Mouse (Mus musculus): ENCODE measurements around the gene Tmem131l. TPM values are rescaled to one million over a fixed set of nuclear protein-coding genes. Genes with fewer than 3 reads are reported as not detected.

Gene Tmem131l
- polyA plus RNA-seq, 1 experiment from 2014 or later = 46.4 TPM

DNA sequence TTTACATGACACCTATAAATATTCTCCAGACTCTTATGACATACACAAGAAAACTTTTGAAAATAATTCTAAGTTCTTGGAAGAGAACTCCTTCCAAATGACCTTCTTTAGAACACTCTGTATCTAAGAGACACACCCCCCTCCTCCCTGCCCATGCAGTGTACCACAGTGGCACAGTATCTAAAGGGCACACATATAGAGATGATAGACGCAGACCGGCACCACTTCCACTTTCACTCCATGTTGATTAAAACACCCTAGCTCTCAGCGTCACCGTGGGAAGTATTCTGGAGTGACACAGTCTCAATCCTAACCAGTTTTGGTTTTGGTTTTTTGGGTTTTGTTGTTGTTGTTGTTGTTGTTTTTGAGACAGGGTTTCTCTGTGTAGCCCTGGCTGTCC is 3.1 kb downstream of the Tmem131l start:
- ATAC-seq (ENCODE audit: low read depth) = no peak
- Histone ChIP-seq H3K27me3 (ENCODE audit: control insufficient read depth, insufficient read depth, low read depth, low read length) (no peaks in the 10 kb centered on the region), H3K4me2 (ENCODE audit: low read depth, low read length) (no peak overlapping the region), H3K9me3 (ENCODE audit: control insufficient read depth, low read length) (no peaks in the 10 kb centered on the region), H3K9ac (ENCODE audit: low read length) (no peak overlapping the region), H3K4me3 (ENCODE audit: low read length) (no peak overlapping the region), H3K36me3 (ENCODE audit: control insufficient read depth, insufficient read depth, low read length) (no peaks in the 10 kb centered on the region), H3K27ac (ENCODE audit: low read length) (no peak overlapping the region), H3K4me1 (replicated peaks; ENCODE audit: control insufficient read depth, insufficient read depth, low read length) (peaks cover 20% of the 10 kb centered on the region)
- 89% methylated on average over 4 of the region's 4 CpGs for WGBS

DNA sequence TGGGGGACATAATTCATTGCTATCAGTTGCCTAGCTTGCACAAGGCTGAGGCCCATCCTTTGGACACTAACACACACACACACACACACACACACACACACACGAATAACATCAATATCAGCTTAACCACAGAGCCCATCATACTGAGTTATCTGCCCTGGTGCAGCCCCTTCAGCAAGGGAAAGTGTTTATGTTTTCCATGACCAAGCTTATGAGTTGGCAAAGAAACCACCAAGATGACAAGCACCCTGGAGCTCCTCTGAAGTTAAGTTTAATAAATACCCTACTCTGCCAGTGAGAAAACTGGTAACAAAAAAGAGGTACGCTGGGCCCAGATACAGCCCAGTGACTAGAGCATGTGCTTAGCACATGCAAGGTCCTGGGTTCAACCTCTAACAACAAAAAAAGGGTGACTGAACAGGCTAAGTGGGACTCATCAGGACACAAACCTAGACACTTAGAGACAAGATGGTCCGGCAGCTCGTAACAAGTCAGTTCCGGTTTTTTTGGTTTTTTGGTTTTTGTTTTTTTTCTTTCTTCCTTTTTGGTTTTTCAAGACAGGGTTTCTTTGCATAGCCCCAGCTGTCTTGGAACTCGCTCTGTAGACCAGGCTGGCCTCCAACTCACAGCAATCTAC is 4.1 kb downstream of the Tmem131l start:
- 83% methylated on average over 6 of the region's 6 CpGs for WGBS
- Histone ChIP-seq H3K9me3 (ENCODE audit: control insufficient read depth, low read length) (no peaks in the 10 kb centered on the region), H3K36me3 (ENCODE audit: control insufficient read depth, insufficient read depth, low read length) (no peaks in the 10 kb centered on the region), H3K4me2 (ENCODE audit: low read depth, low read length) (no peak overlapping the region), H3K4me1 (replicated peaks; ENCODE audit: control insufficient read depth, insufficient read depth, low read length) (peaks cover 19% of the 10 kb centered on the region), H3K27me3 (ENCODE audit: control insufficient read depth, insufficient read depth, low read depth, low read length) (no peaks in the 10 kb centered on the region), H3K4me3 (ENCODE audit: low read length) (no peak overlapping the region), H3K27ac (ENCODE audit: low read length) (no peak overlapping the region), H3K9ac (ENCODE audit: low read length) (no peak overlapping the region)
- no peak for ATAC-seq (ENCODE audit: low read depth)

DNA sequence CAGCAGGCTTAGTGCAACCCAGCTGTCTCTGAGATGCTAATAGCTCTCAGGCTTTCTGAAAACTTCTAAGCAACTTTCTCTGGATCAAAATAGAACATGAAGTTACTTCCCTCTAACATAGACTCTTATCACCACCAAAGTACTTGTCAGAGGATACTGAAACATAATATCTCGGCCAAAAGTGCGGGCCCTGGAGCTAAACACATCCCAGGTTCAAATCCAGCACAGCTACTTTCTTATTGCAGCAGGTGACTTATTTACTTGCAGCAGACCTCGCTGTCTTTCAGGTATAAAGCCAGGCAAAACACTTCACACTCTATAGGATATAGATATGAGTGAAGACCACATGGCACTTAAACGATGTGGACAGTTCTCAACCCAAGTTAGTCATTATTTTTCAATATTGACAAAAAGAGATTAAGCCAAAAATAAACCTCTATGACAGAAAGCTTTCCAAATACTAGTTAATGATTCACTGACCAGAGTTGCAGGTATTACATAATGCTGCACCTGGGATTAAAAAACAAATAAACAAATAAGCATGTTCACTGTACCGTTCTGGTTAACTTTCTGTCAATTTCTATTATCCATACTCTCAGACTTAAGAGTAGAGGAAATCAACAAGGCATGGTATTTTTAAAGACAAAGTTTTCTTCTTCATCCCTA is 5.7 kb downstream of the Tmem131l start:
- peaks cover 9% of the 10 kb centered on the region for H3K36me3 ChIP-seq (ENCODE audit: control insufficient read depth, insufficient read depth, low read length)
- H3K4me2 ChIP-seq (ENCODE audit: low read depth, low read length) = no peak overlapping the region
- WGBS = 58% methylated on average over 5 of the region's 5 CpGs
- H3K4me3 ChIP-seq (ENCODE audit: low read length) = no peak overlapping the region
- H3K4me1 ChIP-seq (replicated peaks; ENCODE audit: control insufficient read depth, insufficient read depth, low read length) = peaks cover 16% of the 10 kb centered on the region
- H3K27ac ChIP-seq (ENCODE audit: low read length) = no peak overlapping the region
- H3K9me3 ChIP-seq (ENCODE audit: control insufficient read depth, low read length) = no peaks in the 10 kb centered on the region
- H3K9ac ChIP-seq (ENCODE audit: low read length) = no peak overlapping the region
- ATAC-seq (ENCODE audit: low read depth) = no peak
- no peaks in the 10 kb centered on the region for H3K27me3 ChIP-seq (ENCODE audit: control insufficient read depth, insufficient read depth, low read depth, low read length)

DNA sequence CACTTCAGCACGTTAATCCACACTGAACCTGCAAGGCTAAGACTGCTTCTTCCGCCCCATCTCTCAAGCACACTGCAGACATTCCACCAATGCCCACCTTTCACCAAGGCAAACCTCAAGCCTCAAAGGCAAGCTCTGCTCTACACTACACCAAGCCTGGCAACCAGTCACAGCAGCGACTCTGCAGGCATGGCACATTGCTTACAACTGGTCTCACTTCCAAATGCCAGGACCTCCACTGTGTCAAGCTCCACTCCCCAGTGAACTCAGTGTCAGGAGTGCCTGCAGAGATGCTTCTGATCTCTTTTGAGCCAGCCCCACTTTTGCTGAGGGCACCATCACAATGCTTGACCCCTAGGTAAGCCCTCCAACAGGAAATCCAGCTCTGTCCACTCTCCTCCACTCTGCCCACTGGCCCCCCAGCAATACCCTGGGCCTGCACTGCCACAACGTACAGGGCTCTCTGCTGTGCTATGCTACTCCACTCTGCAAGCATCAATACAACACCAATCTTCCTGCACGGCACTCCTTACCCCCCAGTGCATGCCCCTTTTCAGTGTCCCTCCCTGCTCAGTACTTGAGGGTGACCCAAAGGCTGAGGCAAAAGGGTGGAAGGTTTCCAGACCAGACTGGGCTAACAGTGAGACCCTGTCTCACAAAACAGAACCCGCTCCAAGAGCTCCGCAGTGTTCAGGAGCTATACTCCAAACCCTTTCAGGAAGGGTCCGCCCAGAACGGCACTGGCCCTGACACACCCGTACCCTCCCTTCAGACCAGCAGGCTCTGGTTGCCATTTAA is 6.8 kb downstream of the Tmem131l start:
- H3K4me1 ChIP-seq (replicated peaks; ENCODE audit: control insufficient read depth, insufficient read depth, low read length) = peaks cover 12% of the 10 kb centered on the region

DNA sequence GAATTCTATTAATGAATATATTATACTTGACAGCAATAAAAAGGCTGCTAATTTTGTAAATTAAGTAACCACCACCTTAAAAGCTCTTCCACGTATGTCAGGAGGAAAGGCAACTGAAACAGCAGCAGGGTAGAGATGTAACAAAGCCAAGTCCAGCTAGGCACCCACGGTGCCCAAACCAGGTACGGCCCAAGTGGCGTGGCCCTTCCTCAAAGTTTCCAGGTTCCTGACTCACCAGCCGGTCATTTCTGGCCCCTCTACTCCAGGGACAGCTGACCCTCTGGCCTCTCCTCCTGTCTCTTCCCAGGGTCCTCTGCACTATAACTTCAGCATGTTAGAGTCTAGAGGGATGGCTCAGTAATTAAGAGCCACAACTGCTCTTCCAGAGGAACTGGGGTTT is 7.6 kb downstream of the Tmem131l start:
- Histone ChIP-seq H3K4me1 (replicated peaks; ENCODE audit: control insufficient read depth, insufficient read depth, low read length) (peaks cover 9% of the 10 kb centered on the region), H3K27ac (ENCODE audit: low read length) (no peak overlapping the region), H3K27me3 (ENCODE audit: control insufficient read depth, insufficient read depth, low read depth, low read length) (no peaks in the 10 kb centered on the region), H3K4me2 (ENCODE audit: low read depth, low read length) (no peak overlapping the region), H3K9me3 (ENCODE audit: control insufficient read depth, low read length) (no peaks in the 10 kb centered on the region), H3K9ac (ENCODE audit: low read length) (no peak overlapping the region), H3K36me3 (ENCODE audit: control insufficient read depth, insufficient read depth, low read length) (peaks cover 11% of the 10 kb centered on the region), H3K4me3 (ENCODE audit: low read length) (no peak overlapping the region)
- no peak for ATAC-seq (ENCODE audit: low read depth)
- 91% methylated on average over 5 of the region's 5 CpGs for WGBS

More for the DNA sequence above, 6.8 kb downstream of the Tmem131l start:
- Histone ChIP-seq H3K9ac (ENCODE audit: low read length) (no peak overlapping the region), H3K4me2 (ENCODE audit: low read depth, low read length) (no peak overlapping the region), H3K9me3 (ENCODE audit: control insufficient read depth, low read length) (no peaks in the 10 kb centered on the region), H3K27me3 (ENCODE audit: control insufficient read depth, insufficient read depth, low read depth, low read length) (no peaks in the 10 kb centered on the region), H3K27ac (ENCODE audit: low read length) (no peak overlapping the region), H3K36me3 (ENCODE audit: control insufficient read depth, insufficient read depth, low read length) (peaks cover 9% of the 10 kb centered on the region), H3K4me3 (ENCODE audit: low read length) (no peak overlapping the region)
- ATAC-seq (ENCODE audit: low read depth) = no peak
- WGBS = 81% methylated on average over 10 of the region's 10 CpGs

DNA sequence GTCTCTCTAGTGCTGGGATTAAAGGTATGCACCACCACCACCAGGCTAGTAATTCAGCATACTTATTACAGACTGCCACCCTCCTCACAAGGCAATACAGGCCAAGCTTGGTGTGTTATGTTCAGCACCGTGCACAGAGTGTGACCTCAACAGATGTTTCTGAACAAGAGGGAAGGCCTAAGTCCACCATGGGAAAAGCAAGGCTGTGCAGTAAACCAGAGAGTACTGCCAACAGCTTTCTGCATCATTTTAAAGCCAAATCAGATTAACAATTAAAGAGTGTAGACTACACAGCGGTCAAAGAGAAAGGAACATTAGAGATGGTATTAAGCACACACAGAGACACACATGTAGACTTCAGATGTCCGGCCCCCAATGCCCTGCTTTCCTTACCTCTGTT is 8.8 kb downstream of the Tmem131l start:
- Histone ChIP-seq H3K4me2 (ENCODE audit: low read depth, low read length) (no peak overlapping the region), H3K9me3 (ENCODE audit: control insufficient read depth, low read length) (no peaks in the 10 kb centered on the region), H3K27me3 (ENCODE audit: control insufficient read depth, insufficient read depth, low read depth, low read length) (no peaks in the 10 kb centered on the region), H3K4me3 (ENCODE audit: low read length) (no peak overlapping the region), H3K9ac (ENCODE audit: low read length) (no peak overlapping the region), H3K27ac (ENCODE audit: low read length) (no peak overlapping the region), H3K36me3 (ENCODE audit: control insufficient read depth, insufficient read depth, low read length) (peaks cover 13% of the 10 kb centered on the region), H3K4me1 (replicated peaks; ENCODE audit: control insufficient read depth, insufficient read depth, low read length) (peaks cover 8% of the 10 kb centered on the region)
- no peak for ATAC-seq (ENCODE audit: low read depth)
- WGBS = 83% methylated on average over 3 of the region's 3 CpGs

DNA sequence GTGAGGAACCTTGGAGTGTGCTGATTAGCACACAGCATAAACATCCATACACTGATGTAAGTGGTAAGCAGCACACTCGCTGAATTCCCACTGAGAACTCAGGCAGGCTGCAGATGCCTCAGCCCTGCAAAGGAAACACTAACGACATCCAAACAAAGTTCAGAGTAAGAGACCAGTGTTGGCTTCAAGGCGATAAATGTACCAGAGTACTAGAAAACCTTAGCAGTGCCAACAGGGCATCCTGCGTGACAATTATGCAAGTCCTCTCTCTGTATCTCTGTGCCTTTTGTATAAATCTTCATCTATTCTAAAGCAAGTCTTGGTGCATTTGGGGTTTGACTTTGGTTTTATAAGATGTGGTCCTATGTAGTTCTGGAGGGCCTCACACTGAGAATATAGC is 11.0 kb downstream of the Tmem131l start:
- Histone ChIP-seq H3K4me1 (replicated peaks; ENCODE audit: control insufficient read depth, insufficient read depth, low read length) (peaks cover 4% of the 10 kb centered on the region; the same call in 1 of the 2 replicates), H3K27me3 (ENCODE audit: control insufficient read depth, insufficient read depth, low read depth, low read length) (no peaks in the 10 kb centered on the region), H3K36me3 (ENCODE audit: control insufficient read depth, insufficient read depth, low read length) (peaks cover 13% of the 10 kb centered on the region), H3K9ac (ENCODE audit: low read length) (no peak overlapping the region), H3K9me3 (ENCODE audit: control insufficient read depth, low read length) (no peaks in the 10 kb centered on the region), H3K4me2 (ENCODE audit: low read depth, low read length) (no peak overlapping the region), H3K4me3 (ENCODE audit: low read length) (no peak overlapping the region), H3K27ac (ENCODE audit: low read length) (no peak overlapping the region)
- no peak for ATAC-seq (ENCODE audit: low read depth)
- WGBS = 82% methylated on average over 4 of the region's 4 CpGs

DNA sequence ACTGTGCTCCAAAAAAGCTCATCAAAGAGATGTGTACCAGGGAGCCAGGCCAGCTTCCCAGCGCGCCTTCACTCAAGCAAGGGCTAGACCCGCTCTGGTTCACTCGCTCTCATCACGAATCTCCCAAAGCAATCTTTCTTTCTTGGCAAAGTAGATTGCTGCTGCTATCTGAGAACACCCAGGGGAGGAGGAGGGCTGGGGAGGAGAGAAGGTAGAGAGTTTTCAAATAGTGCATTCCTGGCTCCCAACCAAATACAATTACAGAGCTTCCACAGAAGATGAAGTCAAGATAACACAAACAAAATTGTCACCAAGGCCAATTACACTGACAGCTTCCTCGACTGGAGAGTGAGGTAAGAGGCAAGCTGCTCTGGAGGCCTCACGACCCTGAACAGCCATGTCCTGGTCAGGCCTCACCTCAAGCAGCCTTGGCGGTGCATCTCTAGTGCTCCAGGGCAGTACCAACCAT is 12.2 kb downstream of the Tmem131l start:
- no peak overlapping the region for H3K9ac ChIP-seq (ENCODE audit: low read length)
- peaks cover 13% of the 10 kb centered on the region for H3K36me3 ChIP-seq (ENCODE audit: control insufficient read depth, insufficient read depth, low read length)
- WGBS = 62% methylated on average over 8 of the region's 8 CpGs
- no peak overlapping the region for H3K4me3 ChIP-seq (ENCODE audit: low read length)
- peaks cover 4% of the 10 kb centered on the region; the same call in 1 of the 2 replicates for H3K4me1 ChIP-seq (replicated peaks; ENCODE audit: control insufficient read depth, insufficient read depth, low read length)
- H3K9me3 ChIP-seq (ENCODE audit: control insufficient read depth, low read length) = no peaks in the 10 kb centered on the region
- no peak overlapping the region for H3K27ac ChIP-seq (ENCODE audit: low read length)
- ATAC-seq (ENCODE audit: low read depth) = no peak
- H3K27me3 ChIP-seq (ENCODE audit: control insufficient read depth, insufficient read depth, low read depth, low read length) = no peaks in the 10 kb centered on the region
- no peak overlapping the region for H3K4me2 ChIP-seq (ENCODE audit: low read depth, low read length)

DNA sequence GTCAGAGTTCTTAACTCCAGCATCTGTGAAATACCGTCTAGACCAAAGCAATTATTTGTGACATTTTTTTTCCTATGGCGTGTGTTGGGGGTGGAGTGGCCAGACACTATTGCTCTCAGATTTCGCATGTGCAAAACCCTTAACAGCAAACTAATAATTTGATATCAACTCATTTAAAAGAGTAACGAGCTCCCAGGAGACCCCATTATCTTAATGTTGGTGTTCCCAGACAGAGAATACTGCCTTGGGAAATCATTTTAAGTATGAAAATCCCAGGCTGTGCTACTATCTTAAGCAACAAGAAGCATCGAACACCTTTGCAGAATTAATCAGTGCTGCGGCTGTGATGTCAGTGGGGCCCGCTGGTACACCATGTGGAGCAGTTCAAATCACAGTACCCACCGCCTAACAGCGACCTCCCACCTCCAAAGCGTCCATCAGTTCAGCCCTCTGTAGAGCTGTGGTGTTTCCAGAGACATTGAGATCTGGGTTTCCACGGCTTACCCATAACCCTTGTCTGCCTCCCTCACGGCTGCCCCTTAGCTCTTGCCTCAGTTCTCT is 15.4 kb downstream of the Tmem131l start:
- 80% methylated on average over 12 of the region's 12 CpGs for WGBS
- no peak overlapping the region for H3K9ac ChIP-seq (ENCODE audit: low read length)
- no peaks in the 10 kb centered on the region for H3K9me3 ChIP-seq (ENCODE audit: control insufficient read depth, low read length)
- H3K27me3 ChIP-seq (ENCODE audit: control insufficient read depth, insufficient read depth, low read depth, low read length) = no peaks in the 10 kb centered on the region
- H3K36me3 ChIP-seq (ENCODE audit: control insufficient read depth, insufficient read depth, low read length) = peaks cover 4% of the 10 kb centered on the region; the same call in 1 of the 2 replicates
- peaks cover 12% of the 10 kb centered on the region; the same call in 1 of the 2 replicates for H3K4me1 ChIP-seq (replicated peaks; ENCODE audit: control insufficient read depth, insufficient read depth, low read length)
- H3K4me3 ChIP-seq (ENCODE audit: low read length) = no peak overlapping the region
- no peak overlapping the region for H3K4me2 ChIP-seq (ENCODE audit: low read depth, low read length)
- ATAC-seq (ENCODE audit: low read depth) = no peak
- H3K27ac ChIP-seq (ENCODE audit: low read length) = no peak overlapping the region
